Mouse (Mus musculus) cerebellum, adult 9-11 months (tissue): ENCODE results near the gene Slc6a2.

Source experiments
- DNase-seq: peaks from one replicate; pipeline ENCODE4 v3.0.0; 2022

Gene Slc6a2

GRCm38 (mm10) chr8:92959779-92960178 is at the start of gene Slc6a2:
TSS of gene Slc6a2 (plus strand) at chr8:92960079.
- DNase-seq, result no peak

- DNase-seq, result no peak
Observed at GRCm38 (mm10) chr8:92911477-92911876, 48.4 kb upstream of the Slc6a2 start.

- DNase-seq, result no peak
Observed at GRCm38 (mm10) chr8:92913396-92913795, 46.5 kb upstream of the Slc6a2 start.

GRCm38 (mm10) chr8:92916082-92916481 is 43.8 kb upstream of the Slc6a2 start:
- DNase-seq, result no peak

- no peak for DNase-seq
Observed at GRCm38 (mm10) chr8:92921768-92922167, 38.1 kb upstream of the Slc6a2 start.

- DNase-seq, result no peak
Observed at GRCm38 (mm10) chr8:92928986-92929385, 30.9 kb upstream of the Slc6a2 start.

GRCm38 (mm10) chr8:92938056-92938455 is 21.8 kb upstream of the Slc6a2 start:
- DNase-seq, result no peak

GRCm38 (mm10) chr8:92949071-92949470 is 10.8 kb upstream of the Slc6a2 start:
- no peak for DNase-seq

- DNase-seq, result no peak
Observed at GRCm38 (mm10) chr8:92950639-92951371, 9.1 kb upstream of the Slc6a2 start.

- no peak for DNase-seq
Observed at GRCm38 (mm10) chr8:92954044-92954443, 5.8 kb upstream of the Slc6a2 start.

- DNase-seq, result no peak
Observed at GRCm38 (mm10) chr8:92960451-92960911, 602 bp downstream of the Slc6a2 start.

- no peak for DNase-seq
Observed at GRCm38 (mm10) chr8:92961088-92961487, 1.2 kb downstream of the Slc6a2 start.

- no peak for DNase-seq
Observed at GRCm38 (mm10) chr8:92964556-92964955, 4.7 kb downstream of the Slc6a2 start.

GRCm38 (mm10) chr8:92972949-92973348 is 13.1 kb downstream of the Slc6a2 start:
- peak; percentile 4 for DNase-seq

- DNase-seq, result no peak
Observed at GRCm38 (mm10) chr8:92976656-92977055, 16.8 kb downstream of the Slc6a2 start.

GRCm38 (mm10) chr8:92982491-92982890 is 22.6 kb downstream of the Slc6a2 start:
- DNase-seq, result no peak

GRCm38 (mm10) chr8:92984376-92984775 is 24.5 kb downstream of the Slc6a2 start:
- DNase-seq, result no peak

GRCm38 (mm10) chr8:92996840-92997239 is 37.0 kb downstream of the Slc6a2 start:
- no peak for DNase-seq

GRCm38 (mm10) chr8:92998600-92998999 is 38.7 kb downstream of the Slc6a2 start:
- no peak for DNase-seq

- no peak for DNase-seq
Observed at GRCm38 (mm10) chr8:93010286-93010685, 50.4 kb downstream of the Slc6a2 start.

GRCm38 (mm10) chr8:93011439-93011838 is 51.6 kb downstream of the Slc6a2 start:
- peak; percentile 47 for DNase-seq

- no peak for DNase-seq
Observed at GRCm38 (mm10) chr8:93012226-93012625, 52.3 kb downstream of the Slc6a2 start.

GRCm38 (mm10) chr8:93014300-93014699 is 54.4 kb downstream of the Slc6a2 start:
- DNase-seq, result no peak

- DNase-seq, result no peak
Observed at GRCm38 (mm10) chr8:93021738-93022137, 61.9 kb downstream of the Slc6a2 start.

- no peak for DNase-seq
Observed at GRCm38 (mm10) chr8:93030664-93031063, 70.8 kb downstream of the Slc6a2 start.
